Mouse (Mus musculus): ENCODE measurements around the gene Ddx31. TPM values are rescaled to one million over a fixed set of nuclear protein-coding genes. Genes with fewer than 3 reads are reported as not detected.

Gene Ddx31
- polyA plus RNA-seq, 1 experiment from 2014 or later: 7.6 TPM

DNA sequence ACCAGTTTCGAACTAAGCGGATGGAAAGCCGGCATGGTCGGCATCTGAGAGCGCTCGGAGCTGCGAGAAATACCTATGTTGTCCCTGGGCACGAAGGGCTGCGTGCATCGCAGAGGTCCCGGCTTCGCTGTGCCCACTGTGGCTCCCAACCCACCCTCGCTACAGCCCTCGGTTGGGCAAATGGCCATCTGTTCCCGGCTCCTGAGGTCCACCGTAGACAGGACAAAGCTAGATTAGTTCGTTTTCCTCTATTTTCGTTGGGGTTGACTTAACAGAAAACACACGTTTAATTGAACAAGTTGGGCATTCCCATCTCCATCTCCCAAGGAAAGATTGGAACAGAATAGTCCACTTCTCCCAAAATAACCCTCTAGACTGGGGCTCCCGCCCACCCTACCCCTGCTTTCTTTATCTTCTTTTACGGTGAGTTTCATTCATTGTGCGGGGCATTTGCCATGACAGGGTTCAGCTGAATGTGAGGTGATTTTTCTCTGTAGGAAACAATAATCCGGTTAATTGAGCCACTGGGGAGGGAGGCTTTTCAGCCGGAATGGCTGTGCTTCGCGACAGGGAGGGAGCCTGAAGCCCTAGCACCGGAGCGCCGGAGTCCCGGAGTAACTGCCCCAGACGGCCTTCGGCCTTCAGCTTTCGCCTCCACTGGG, 72.0 kb downstream of the Ddx31 start:
- Histone ChIP-seq H3K27ac (ENCODE audit: low read length) (no peak overlapping the region), H3K4me2 (ENCODE audit: low read depth, low read length) (no peak overlapping the region)

DNA sequence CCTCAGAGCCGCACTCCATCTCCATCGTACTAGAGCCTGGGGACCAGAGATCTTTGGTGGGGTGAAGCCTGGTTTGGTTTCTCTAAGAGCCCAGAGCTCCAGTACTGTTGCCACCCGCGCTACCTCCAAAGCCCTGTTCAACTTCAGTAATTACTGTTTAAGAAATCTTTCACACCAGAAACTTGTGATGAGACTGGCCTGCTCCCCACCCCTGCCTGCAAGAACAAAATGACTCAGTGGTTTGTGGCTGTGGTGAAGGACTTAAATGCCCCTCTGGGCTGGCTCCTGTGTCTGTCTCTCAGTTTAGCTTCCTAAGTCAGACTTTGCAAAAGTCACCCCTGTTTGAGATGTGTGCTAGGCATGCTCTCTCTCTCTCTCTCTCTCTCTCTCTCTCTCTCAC, 72.8 kb downstream of the Ddx31 start:
- Histone ChIP-seq H3K36me3 (ENCODE audit: control insufficient read depth, insufficient read depth) (no peaks in the 10 kb centered on the region), H3K27ac (ENCODE audit: low read length) (no peak overlapping the region), H3K9me3 (replicated peaks; ENCODE audit: control insufficient read depth, low read length) (no peaks in the 10 kb centered on the region), H3K4me3 (ENCODE audit: low read length) (no peak overlapping the region), H3K4me1 (ENCODE audit: control insufficient read depth, insufficient read depth, low read length) (peaks cover 12% of the 10 kb centered on the region), H3K9ac (ENCODE audit: low read length) (no peak overlapping the region), H3K27me3 (ENCODE audit: control insufficient read depth, insufficient read depth, low read length) (peaks cover 96% of the 10 kb centered on the region), H3K4me2 (ENCODE audit: low read depth, low read length) (no peak overlapping the region)
- WGBS: 2% methylated on average over 4 of the region's 4 CpGs
- ATAC-seq (replicated peaks; ENCODE audit: extremely low read depth, insufficient read depth, low FRiP score): no peak

More for the DNA sequence above, 72.0 kb downstream of the Ddx31 start:
- no peak for ATAC-seq (replicated peaks; ENCODE audit: extremely low read depth, insufficient read depth, low FRiP score)
- Histone ChIP-seq H3K9ac (ENCODE audit: low read length) (no peak overlapping the region), H3K9me3 (replicated peaks; ENCODE audit: control insufficient read depth, low read length) (no peaks in the 10 kb centered on the region), H3K27me3 (ENCODE audit: control insufficient read depth, insufficient read depth, low read length) (peaks cover 97% of the 10 kb centered on the region), H3K4me1 (ENCODE audit: control insufficient read depth, insufficient read depth, low read length) (peaks cover 12% of the 10 kb centered on the region), H3K4me3 (ENCODE audit: low read length) (no peak overlapping the region), H3K36me3 (ENCODE audit: control insufficient read depth, insufficient read depth) (no peaks in the 10 kb centered on the region)
- 3% methylated on average over 33 of the region's 33 CpGs for WGBS

DNA sequence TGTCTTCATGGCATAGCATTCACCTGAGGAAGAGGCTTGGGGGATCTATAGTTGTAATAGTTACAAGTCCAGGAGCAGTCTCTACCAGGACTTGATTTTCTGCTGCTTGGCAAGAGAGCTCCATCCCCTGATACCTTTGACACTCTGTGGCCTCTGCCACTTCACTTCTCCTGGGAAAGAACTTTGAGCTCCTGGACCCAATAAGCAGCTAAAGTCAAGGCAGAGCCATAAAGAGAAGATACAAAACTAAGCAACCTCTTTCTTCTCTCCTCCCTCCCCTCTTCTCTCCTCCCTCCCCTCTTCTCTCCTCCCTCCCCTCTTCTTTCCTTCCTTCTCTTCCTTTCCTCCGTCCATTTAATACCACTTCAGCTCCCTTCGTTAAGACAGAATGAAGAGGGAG, 73.9 kb downstream of the Ddx31 start:
- H3K27me3 ChIP-seq (ENCODE audit: control insufficient read depth, insufficient read depth, low read length): peaks cover 95% of the 10 kb centered on the region
- no peaks in the 10 kb centered on the region for H3K9me3 ChIP-seq (replicated peaks; ENCODE audit: control insufficient read depth, low read length)
- H3K36me3 ChIP-seq (ENCODE audit: control insufficient read depth, insufficient read depth): no peaks in the 10 kb centered on the region
- no peak for ATAC-seq (replicated peaks; ENCODE audit: extremely low read depth, insufficient read depth, low FRiP score)
- no peak overlapping the region for H3K27ac ChIP-seq (ENCODE audit: low read length)
- no peak overlapping the region for H3K4me3 ChIP-seq (ENCODE audit: low read length)
- no peak overlapping the region for H3K9ac ChIP-seq (ENCODE audit: low read length)
- H3K4me1 ChIP-seq (ENCODE audit: control insufficient read depth, insufficient read depth, low read length): peaks cover 1% of the 10 kb centered on the region
- 10% methylated on average over 2 of the region's 2 CpGs for WGBS
- no peak overlapping the region for H3K4me2 ChIP-seq (ENCODE audit: low read depth, low read length)

DNA sequence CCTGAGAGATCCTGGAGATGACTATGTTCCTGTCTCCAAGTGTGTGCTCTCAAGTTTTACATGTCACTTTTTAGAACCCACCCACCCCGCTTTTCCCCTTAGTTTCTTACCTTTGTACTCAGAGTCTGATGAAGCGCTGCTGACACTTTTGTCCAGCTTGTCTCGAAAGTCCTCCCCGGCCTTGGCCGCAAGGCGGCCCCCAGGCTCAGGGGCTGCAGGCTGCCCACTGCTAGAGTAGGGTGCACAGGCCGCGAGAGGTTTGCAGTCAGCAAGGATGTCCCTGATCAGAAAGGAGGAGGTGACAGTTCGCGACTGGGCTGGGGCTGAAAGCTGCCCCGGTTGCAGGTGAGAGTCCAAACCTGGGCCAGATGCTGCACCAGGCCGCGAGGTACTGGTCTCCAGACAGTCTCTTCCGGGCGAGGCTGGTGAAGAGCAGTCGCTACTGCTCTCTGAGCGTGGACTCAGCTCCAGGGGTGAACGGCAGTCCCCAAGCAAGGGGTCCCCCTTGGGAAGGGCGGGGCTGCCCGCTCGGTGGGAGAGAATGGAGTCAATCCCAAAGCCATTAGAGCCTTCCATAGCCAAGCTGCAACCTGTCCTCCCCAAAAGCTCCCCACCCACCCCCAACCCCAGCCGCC, 75.0 kb downstream of the Ddx31 start:
- Histone ChIP-seq H3K4me2 (ENCODE audit: low read depth, low read length) (no peak overlapping the region), H3K4me3 (ENCODE audit: low read length) (no peak overlapping the region), H3K9ac (ENCODE audit: low read length) (no peak overlapping the region), H3K36me3 (ENCODE audit: control insufficient read depth, insufficient read depth) (no peaks in the 10 kb centered on the region), H3K9me3 (replicated peaks; ENCODE audit: control insufficient read depth, low read length) (no peaks in the 10 kb centered on the region), H3K27me3 (ENCODE audit: control insufficient read depth, insufficient read depth, low read length) (peaks cover 93% of the 10 kb centered on the region), H3K27ac (ENCODE audit: low read length) (no peak overlapping the region), H3K4me1 (ENCODE audit: control insufficient read depth, insufficient read depth, low read length) (no peaks in the 10 kb centered on the region; the same call in 1 of the 2 replicates)
- no peak for ATAC-seq (replicated peaks; ENCODE audit: extremely low read depth, insufficient read depth, low FRiP score)
- 6% methylated on average over 22 of the region's 22 CpGs for WGBS

DNA sequence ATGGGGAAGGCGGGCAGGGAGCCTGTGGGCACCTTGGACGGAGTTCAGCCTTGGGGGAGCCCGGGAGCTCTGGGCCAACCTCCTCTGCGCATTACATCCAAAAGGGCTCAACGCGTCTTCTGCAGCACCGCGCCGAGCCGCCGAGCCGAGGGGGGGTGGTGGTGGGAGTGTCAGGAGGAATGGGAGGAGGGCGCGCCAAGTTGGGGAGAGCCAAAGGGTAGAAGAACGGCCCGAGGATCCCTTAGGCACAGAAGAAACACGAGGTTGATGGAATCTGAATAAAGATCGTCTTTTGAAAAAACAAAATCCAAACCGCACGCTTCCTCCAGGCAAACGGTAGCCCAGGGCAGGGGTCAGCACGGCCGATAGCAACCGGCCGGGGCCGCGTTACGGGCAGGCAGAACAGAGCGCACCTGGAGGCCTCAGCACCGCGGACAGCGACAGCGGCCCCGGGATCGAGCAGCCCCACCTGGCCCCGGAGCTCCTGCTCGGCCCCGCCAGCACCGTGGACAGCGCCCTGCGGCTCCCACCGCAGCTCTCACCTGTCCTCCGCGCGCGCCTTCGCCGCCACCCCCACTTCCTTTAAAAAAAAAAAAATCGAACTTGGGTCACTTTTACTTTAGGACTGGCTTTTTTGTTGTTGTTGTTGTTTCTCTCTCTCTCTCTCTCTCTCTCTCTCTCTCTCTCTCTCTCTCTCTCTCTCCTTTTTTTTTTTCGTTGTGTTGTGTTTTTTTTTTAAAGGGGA, 75.7 kb downstream of the Ddx31 start:
- no peak overlapping the region for H3K27ac ChIP-seq (ENCODE audit: low read length)
- peak overlapping the region; percentile 3; the same call in 1 of the 2 replicates for H3K4me3 ChIP-seq (ENCODE audit: low read length)
- no peaks in the 10 kb centered on the region for H3K36me3 ChIP-seq (ENCODE audit: control insufficient read depth, insufficient read depth)
- WGBS: 1% methylated on average over 49 of the region's 50 CpGs
- H3K4me1 ChIP-seq (ENCODE audit: control insufficient read depth, insufficient read depth, low read length): no peaks in the 10 kb centered on the region; the same call in 1 of the 2 replicates
- H3K9ac ChIP-seq (ENCODE audit: low read length): no peak overlapping the region
- H3K9me3 ChIP-seq (replicated peaks; ENCODE audit: control insufficient read depth, low read length): no peaks in the 10 kb centered on the region
- peak overlapping the region; percentile 32; the same call in 1 of the 2 replicates for H3K4me2 ChIP-seq (ENCODE audit: low read depth, low read length)
- peak; percentile 67 for ATAC-seq (replicated peaks; ENCODE audit: extremely low read depth, insufficient read depth, low FRiP score)
- peaks cover 91% of the 10 kb centered on the region for H3K27me3 ChIP-seq (ENCODE audit: control insufficient read depth, insufficient read depth, low read length)

DNA sequence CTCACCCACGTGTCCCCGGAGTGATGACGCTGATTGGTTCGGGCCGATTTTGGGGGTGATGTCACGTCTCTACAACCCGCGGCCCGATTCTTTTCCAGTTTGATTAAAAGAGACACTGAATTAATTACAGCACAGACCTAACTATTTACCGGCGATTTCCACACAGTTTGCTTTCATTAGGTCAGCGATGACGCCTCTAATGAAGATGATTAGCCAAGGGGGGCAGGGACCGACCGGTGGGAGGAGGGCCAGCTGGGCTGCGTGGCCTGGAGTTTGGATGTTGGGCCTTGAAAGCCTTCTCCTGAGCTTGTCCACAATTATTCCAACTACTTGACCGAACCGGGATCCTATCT, 76.3 kb downstream of the Ddx31 start, which contains the start of gene Barhl1:
TSS of gene Barhl1 (minus strand) at position 156 of the 353 bp plus-strand sequence.
- no peak within 1 kb of the TSS for H3K9ac ChIP-seq (ENCODE audit: low read length)
- H3K27ac ChIP-seq (ENCODE audit: low read length): no peak within 1 kb of the TSS
- WGBS: 4% methylated on average over 18 of the region's 18 CpGs
- H3K4me1 ChIP-seq (ENCODE audit: control insufficient read depth, insufficient read depth, low read length): no peaks in the 10 kb centered on the region
- no peaks in the 10 kb centered on the region for H3K9me3 ChIP-seq (replicated peaks; ENCODE audit: control insufficient read depth, low read length)
- H3K36me3 ChIP-seq (ENCODE audit: control insufficient read depth, insufficient read depth): no peaks in the 10 kb centered on the region
- peak within 1 kb of the TSS; percentile 32; the same call in 1 of the 2 replicates for H3K4me2 ChIP-seq (ENCODE audit: low read depth, low read length)
- H3K27me3 ChIP-seq (ENCODE audit: control insufficient read depth, insufficient read depth, low read length): peaks cover 90% of the 10 kb centered on the region
- ATAC-seq (replicated peaks; ENCODE audit: extremely low read depth, insufficient read depth, low FRiP score): no peak
- H3K4me3 ChIP-seq (ENCODE audit: low read length): peak within 1 kb of the TSS; percentile 3

DNA sequence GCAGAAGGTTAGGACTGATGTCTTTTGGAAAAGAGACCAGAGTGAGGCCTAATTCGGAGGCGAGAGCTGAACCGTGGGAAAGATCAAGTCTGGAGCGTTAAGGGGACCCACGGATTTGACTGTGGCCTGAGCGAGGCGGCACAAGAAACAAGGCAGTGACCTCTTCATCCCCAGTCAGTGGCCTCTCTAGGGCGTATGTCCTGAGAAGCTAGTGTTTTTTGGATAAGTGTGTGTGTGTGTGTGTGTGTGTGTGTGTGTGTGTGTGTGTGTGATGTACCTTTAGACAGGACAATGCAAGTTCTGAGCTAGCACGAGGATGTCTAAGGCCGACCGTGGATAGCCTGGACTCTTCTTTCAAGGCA, 76.9 kb downstream of the Ddx31 start:
- H3K9ac ChIP-seq (ENCODE audit: low read length): no peak overlapping the region
- no peak overlapping the region for H3K27ac ChIP-seq (ENCODE audit: low read length)
- no peak overlapping the region for H3K4me2 ChIP-seq (ENCODE audit: low read depth, low read length)
- WGBS: 5% methylated on average over 11 of the region's 11 CpGs
- H3K36me3 ChIP-seq (ENCODE audit: control insufficient read depth, insufficient read depth): no peaks in the 10 kb centered on the region
- H3K4me1 ChIP-seq (ENCODE audit: control insufficient read depth, insufficient read depth, low read length): no peaks in the 10 kb centered on the region
- H3K27me3 ChIP-seq (ENCODE audit: control insufficient read depth, insufficient read depth, low read length): peaks cover 90% of the 10 kb centered on the region
- ATAC-seq (replicated peaks; ENCODE audit: extremely low read depth, insufficient read depth, low FRiP score): no peak
- H3K4me3 ChIP-seq (ENCODE audit: low read length): no peak overlapping the region; the same call in 1 of the 2 replicates
- no peaks in the 10 kb centered on the region for H3K9me3 ChIP-seq (replicated peaks; ENCODE audit: control insufficient read depth, low read length)

DNA sequence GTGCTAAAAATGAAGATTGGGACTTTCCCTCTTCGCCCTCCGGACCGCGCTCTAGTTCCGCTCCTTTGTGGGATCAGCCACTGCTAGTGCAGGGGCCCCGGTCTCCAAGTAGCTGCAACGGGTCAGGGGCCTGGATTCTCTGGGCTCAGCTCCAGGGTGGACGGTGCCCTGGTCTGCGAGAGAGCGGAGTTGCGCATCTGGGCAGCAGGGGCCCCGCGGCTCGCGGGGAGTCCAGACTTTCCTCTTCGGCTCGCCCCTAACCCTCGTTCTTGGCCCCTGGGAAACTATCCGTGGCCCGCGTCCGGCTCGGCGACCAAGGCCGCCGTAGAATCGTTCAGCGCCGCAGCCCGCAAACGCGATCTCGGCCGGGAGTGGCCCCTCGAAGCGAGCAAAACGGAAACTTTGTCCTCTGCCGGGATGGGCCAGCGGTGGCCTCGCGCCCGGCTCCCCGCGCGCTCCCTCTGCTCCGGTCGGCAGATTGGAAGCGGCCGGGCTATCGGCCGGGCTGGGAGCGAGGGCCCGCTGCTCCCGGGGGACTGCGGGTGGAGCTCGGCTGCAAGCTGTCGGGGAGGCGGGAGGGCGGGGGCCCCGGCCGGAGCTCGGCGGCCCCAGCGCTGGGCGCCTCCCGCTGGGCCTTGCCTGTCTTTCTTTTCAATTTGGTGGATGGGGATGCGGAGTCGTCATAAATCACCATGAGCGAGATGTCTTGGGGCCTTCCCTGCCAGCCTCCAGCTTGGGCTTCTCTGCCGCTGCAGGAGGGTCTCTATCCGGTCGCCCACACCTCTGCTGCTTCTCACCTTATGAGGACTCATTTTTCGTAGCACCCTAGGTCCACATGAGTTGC, 77.5 kb downstream of the Ddx31 start:
- peak overlapping the region; percentile 30 for H3K4me3 ChIP-seq (ENCODE audit: low read length)
- peak overlapping the region; percentile 43; the same call in 1 of the 2 replicates for H3K4me2 ChIP-seq (ENCODE audit: low read depth, low read length)
- no peak overlapping the region for H3K27ac ChIP-seq (ENCODE audit: low read length)
- no peaks in the 10 kb centered on the region for H3K4me1 ChIP-seq (ENCODE audit: control insufficient read depth, insufficient read depth, low read length)
- ATAC-seq (replicated peaks; ENCODE audit: extremely low read depth, insufficient read depth, low FRiP score): no peak
- H3K36me3 ChIP-seq (ENCODE audit: control insufficient read depth, insufficient read depth): no peaks in the 10 kb centered on the region
- no peak overlapping the region for H3K9ac ChIP-seq (ENCODE audit: low read length)
- WGBS: 2% methylated on average over 73 of the region's 73 CpGs
- H3K9me3 ChIP-seq (replicated peaks; ENCODE audit: control insufficient read depth, low read length): no peaks in the 10 kb centered on the region
- H3K27me3 ChIP-seq (ENCODE audit: control insufficient read depth, insufficient read depth, low read length): peaks cover 91% of the 10 kb centered on the region

Measured in heart, embryonic 16.5 days (tissue).